Mouse (Mus musculus) adrenal gland, postnatal 4 days (tissue): ENCODE data around the gene Npm3. TPM values are rescaled to one million over a fixed set of nuclear protein-coding genes. Genes with fewer than 3 reads are reported as not detected.

ENCODE experiments used
- DNase-seq, 2 experiments: peaks; one replicate each; pipeline ENCODE4 v3.0.0; 2021 to 2022; ENCODE audit warnings: low spot score in 2 of 2, mixed read lengths in 2 of 2
- long read RNA-seq, 2 experiments: library from polyadenylated mRNA; stranded (forward); transcript quantifications; one replicate each; pipeline ENCODE4 v2.0.0; 2021
- total RNA-seq, 2 experiments: library from RNA; stranded (reverse); gene quantifications; 2 replicates each; pipeline ENCODE4 v1.2.3; 2021

Npm3 gene
- total RNA-seq, result 10 to 100 TPM; 38.4 to 42.9 TPM
- long read RNA-seq, experiment 1, partial matches to known transcripts, result 0 of 1 reads
- long read RNA-seq, experiment 1, other reads (novel, unspliced or antisense), result 0 of 1 reads
- long read RNA-seq, experiment 2, partial matches to known transcripts, result 1 of 1 reads
- long read RNA-seq, experiment 2, other reads (novel, unspliced or antisense), result 0 of 1 reads

DNA sequence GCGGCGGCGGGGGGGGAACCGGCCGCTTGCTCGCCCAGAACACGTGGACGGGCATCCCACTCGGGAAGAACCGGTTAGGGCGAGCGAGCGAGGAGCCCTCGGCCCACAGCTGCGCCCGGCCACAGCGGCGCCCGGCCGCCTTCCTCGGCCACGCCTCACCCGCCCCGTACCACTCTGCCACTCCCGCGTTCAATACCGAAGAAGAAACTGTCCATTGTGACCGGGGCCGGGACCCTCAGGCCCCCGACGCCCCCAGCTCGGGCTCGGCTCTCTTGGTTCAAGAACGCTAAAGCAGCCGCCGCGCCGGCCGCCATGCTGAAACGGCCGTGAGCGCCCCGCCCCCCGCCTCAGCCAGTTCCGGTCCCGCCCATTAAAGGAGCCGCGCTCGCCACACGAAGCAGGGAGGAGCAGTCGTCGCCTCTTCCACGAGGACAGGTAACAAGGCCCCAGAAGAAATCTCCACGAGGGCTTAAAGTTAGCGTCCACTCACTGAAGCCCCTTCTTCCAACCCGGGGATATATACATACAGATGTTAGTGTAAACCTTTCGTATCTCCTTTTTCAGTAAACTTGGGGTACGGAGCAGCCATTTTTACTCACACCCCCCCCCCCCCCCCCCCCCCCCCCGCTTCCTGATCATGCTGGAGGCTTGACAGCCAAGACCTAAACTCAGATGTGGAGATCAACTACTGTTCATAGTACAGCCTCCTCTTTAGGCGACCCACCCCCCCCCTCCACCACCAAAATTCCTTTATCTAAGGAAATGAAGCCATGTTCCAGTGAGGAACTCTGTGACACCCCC is at the start of gene Npm3:
TSS of gene Npm3 (minus strand) at position 349 of the 801 bp plus-strand sequence.
- DNase-seq, result peak; percentile 70 to 79

- no peak for DNase-seq
Measured at GRCm38 (mm10) chr19:45796879-45797278, 47.5 kb upstream of the Npm3 start.

GRCm38 (mm10) chr19:45796061-45796556 is 46.7 kb upstream of the Npm3 start:
- no peak for DNase-seq

- no peak for DNase-seq
Measured at GRCm38 (mm10) chr19:45795406-45795944, 46.1 kb upstream of the Npm3 start.

- DNase-seq, result no peak
Measured at GRCm38 (mm10) chr19:45794718-45795117, 45.3 kb upstream of the Npm3 start.

GRCm38 (mm10) chr19:45792404-45792803 is 43.0 kb upstream of the Npm3 start:
- no peak for DNase-seq

DNA sequence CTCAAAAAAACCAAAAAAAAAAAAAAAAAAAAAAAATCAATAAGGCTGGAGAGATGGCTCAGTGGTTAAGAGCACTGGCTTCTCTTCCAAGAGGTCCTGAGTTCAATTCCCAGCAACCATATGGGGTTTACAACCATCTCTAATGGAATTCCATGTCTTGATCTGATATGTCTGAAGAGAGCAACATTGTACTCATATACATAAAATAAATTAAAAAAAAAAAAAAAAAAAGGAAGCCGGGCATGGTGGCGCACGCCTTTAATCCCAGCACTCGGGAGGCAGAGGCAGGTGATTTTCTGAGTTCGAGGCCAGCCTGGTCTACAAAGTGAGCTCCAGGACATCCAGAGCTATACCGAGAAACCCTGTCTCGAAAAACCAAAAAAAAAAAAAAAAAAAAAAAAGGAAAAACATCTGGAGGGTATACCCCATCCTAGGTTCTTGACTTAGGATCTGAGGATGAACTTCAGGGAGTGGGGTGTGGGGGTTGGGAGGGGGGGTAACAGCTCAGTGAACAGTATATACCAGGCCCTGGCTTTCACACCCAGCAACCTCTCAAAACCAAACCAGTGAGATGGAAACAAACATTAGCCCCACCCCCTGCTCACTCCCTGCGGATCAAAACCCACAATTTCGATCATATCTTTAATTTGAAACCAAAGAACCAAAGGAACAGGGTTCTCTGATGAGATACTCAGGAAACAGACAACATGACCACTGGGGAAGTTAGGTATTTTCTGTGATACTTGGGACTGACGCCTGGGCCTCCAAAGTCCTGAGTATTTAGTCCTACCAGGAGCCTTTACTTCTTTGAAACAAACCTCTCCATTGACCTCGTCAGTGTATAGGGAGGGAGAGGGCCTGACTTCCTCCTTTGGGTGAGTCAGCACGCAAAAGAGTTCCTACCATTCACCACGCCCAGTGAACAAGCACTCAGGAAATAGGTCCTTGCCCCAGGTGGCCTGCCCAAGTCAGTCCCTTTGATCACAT is 40.8 kb upstream of the Npm3 start:
- DNase-seq, result no peak

GRCm38 (mm10) chr19:45789365-45789764 is 40.0 kb upstream of the Npm3 start:
- DNase-seq, result no peak

DNA sequence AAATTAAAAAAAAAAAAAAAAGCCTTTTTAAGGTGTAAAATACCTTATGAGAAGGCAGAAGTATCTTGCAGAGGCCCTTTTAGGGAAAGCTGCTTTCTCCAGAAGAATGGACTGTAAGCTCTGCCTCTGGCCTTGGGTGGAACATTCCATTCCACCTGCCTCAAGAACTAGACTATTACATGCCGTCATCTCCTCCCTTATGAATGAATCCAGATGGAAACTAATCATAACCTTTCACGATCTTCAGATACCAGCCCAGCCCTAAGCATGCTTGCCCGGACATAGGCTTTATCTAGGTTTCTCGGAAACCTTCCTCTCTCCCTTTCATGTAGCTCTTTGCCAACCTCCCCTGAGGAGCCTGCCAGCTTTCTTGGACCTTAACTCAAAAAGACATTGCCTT is 38.9 kb upstream of the Npm3 start:
- no peak for DNase-seq

- no peak for DNase-seq
Measured at GRCm38 (mm10) chr19:45787450-45787849, 38.1 kb upstream of the Npm3 start.

- DNase-seq, result no peak
Measured at GRCm38 (mm10) chr19:45785470-45785869, 36.1 kb upstream of the Npm3 start.

- no peak for DNase-seq
Measured at GRCm38 (mm10) chr19:45783933-45784576, 34.7 kb upstream of the Npm3 start.

GRCm38 (mm10) chr19:45783181-45783932 is 34.0 kb upstream of the Npm3 start, which contains the start of gene Mgea5:
TSS of gene Mgea5 (minus strand) at chr19:45783837.
- peak; percentile 86 to 96 for DNase-seq

GRCm38 (mm10) chr19:45782315-45783001 is 33.1 kb upstream of the Npm3 start:
- peak; percentile 30 to 60 for DNase-seq

DNA sequence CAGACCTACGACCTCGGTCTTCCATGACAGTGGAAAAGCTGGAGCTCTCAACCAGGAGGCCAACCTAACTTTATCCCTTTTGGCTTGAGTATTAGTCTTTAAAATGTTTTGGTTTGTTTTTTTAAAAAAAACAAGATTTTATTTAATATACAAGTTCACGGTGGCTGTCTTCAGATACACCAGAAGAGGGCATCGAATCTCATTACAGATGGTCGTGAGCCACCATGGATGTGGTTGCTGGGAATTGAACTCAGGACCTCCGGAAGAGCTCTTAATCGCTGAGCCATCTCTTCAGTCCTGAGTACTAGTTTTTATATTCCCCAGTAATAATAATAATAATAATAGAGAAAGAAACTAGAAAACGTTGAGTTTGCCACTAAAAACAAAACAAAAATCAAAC is 32.3 kb upstream of the Npm3 start:
- no peak for DNase-seq

GRCm38 (mm10) chr19:45780350-45780915 is 31.0 kb upstream of the Npm3 start:
- DNase-seq, result no peak

DNA sequence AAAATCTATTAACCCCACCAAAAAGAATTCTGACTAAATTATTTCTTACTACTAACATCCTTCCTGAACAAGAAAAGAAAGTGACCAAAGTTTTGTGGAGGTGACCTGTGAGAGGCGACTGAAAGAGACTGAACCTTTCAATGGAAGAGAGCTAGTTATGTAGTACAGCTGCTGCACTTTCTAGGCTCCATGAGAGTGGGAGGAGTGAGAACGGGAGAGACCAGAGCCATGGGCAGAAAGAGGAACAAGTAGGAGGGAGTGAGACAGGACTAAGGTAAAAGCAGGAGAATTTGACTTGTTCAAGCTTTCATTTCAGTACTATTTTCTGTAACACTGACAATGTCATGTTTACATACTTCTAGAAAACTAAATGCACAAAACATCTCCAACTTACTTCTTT is 26.1 kb upstream of the Npm3 start:
- no peak for DNase-seq

GRCm38 (mm10) chr19:45771501-45771900 is 22.1 kb upstream of the Npm3 start:
- DNase-seq, result no peak

- DNase-seq, result no peak
Measured at GRCm38 (mm10) chr19:45760810-45761209, 11.4 kb upstream of the Npm3 start.
